Mouse (Mus musculus): Measurements from ENCODE around the gene Ripor2.

Gene Ripor2

DNA sequence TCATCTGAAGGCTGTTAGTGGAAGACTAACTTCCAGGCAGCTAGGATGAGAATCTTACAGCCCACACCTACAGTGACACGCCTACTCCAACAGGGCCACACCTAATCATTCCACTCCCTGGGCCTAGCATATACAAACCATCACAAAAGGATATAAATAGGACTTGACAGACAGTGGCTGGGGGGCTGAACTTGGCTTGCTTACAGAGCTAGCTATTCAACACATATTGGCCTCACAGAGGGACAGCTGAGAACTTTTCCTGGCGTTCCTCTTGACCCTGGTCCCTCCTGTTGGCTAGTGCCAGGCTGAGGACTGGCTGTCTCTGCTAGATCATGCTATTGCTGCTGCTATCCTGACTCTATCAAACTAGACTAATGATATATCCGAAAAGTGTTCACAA lies 165.8 kb downstream of the Ripor2 start:
- Histone ChIP-seq H3K27me3 (ENCODE audit: insufficient read depth, low read length) (no peaks in the 10 kb centered on the region), H3K4me1 (replicated peaks; ENCODE audit: low read depth, low read length) (peaks cover 34% of the 10 kb centered on the region), H3K9me3 (ENCODE audit: low read length) (no peaks in the 10 kb centered on the region), H3K36me3 (ENCODE audit: insufficient read depth, low read length) (peaks cover 90% of the 10 kb centered on the region), H3K4me3 (replicated peaks; ENCODE audit: low read length) (no peak overlapping the region)
- TF ChIP-seq CTCF (conservative IDR thresholded peaks at IDR 0.05; ENCODE audit: low read length) (no peak), POU5F1 (IDR thresholded peaks at IDR 0.05; ENCODE audit: borderline replicate concordance, low read length) (no peak), NANOG (IDR thresholded peaks at IDR 0.05; ENCODE audit: borderline replicate concordance, low read length) (no peak)

DNA sequence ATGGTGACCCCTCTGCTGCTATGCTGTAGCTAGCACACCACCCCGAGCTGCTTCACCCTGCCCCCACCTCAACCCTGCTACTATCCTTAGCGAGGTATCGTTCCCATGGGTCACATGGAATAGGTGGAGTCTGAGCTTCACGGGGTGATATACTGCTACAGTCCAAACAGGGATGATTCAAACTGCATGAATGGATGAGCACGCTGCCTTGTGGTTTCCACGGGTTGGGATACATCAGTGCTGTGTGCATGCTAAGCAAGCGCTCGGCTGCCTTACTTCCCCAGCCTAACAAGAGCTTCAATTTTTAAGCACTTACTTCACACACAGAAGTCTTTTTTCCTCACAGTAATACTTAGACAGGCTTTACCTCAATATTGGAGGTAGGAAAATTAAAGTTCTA lies 168.8 kb downstream of the Ripor2 start:
- Histone ChIP-seq H3K9me3 (ENCODE audit: low read length) (no peaks in the 10 kb centered on the region), H3K4me1 (replicated peaks; ENCODE audit: low read depth, low read length) (peaks cover 47% of the 10 kb centered on the region), H3K4me3 (replicated peaks; ENCODE audit: low read length) (no peak overlapping the region), H3K27me3 (ENCODE audit: insufficient read depth, low read length) (no peaks in the 10 kb centered on the region), H3K36me3 (ENCODE audit: insufficient read depth, low read length) (peaks cover 95% of the 10 kb centered on the region)
- TF ChIP-seq POU5F1 (IDR thresholded peaks at IDR 0.05; ENCODE audit: borderline replicate concordance, low read length) (no peak), CTCF (conservative IDR thresholded peaks at IDR 0.05; ENCODE audit: low read length) (no peak), NANOG (IDR thresholded peaks at IDR 0.05; ENCODE audit: borderline replicate concordance, low read length) (no peak)

DNA sequence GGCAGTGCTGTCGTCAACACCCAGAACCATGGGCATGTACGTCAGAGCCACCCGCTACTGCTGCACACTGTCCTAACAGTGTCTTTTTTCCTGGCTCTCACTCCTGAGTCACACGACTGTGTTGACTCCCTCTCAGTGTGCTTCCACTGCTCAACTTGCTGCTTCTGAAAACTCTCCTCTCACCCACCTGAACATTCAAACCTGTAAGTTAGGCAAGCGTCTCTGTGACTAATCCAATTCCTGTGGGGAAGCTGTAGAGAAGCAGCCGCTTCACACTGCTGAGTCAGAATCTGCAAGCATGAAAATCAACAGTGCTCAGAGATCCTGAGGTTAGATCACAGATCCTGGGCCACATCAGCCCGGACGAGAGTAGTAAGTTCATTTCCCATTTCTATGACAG lies 169.4 kb downstream of the Ripor2 start:
- no peaks in the 10 kb centered on the region for H3K27me3 ChIP-seq (ENCODE audit: insufficient read depth, low read length)
- peaks cover 47% of the 10 kb centered on the region for H3K4me1 ChIP-seq (replicated peaks; ENCODE audit: low read depth, low read length)
- H3K36me3 ChIP-seq (ENCODE audit: insufficient read depth, low read length) = peaks cover 96% of the 10 kb centered on the region
- TF ChIP-seq NANOG (IDR thresholded peaks at IDR 0.05; ENCODE audit: borderline replicate concordance, low read length) = no peak
- no peak for TF ChIP-seq POU5F1 (IDR thresholded peaks at IDR 0.05; ENCODE audit: borderline replicate concordance, low read length)
- TF ChIP-seq CTCF (conservative IDR thresholded peaks at IDR 0.05; ENCODE audit: low read length) = no peak
- H3K4me3 ChIP-seq (replicated peaks; ENCODE audit: low read length) = no peak overlapping the region
- H3K9me3 ChIP-seq (ENCODE audit: low read length) = no peaks in the 10 kb centered on the region

DNA sequence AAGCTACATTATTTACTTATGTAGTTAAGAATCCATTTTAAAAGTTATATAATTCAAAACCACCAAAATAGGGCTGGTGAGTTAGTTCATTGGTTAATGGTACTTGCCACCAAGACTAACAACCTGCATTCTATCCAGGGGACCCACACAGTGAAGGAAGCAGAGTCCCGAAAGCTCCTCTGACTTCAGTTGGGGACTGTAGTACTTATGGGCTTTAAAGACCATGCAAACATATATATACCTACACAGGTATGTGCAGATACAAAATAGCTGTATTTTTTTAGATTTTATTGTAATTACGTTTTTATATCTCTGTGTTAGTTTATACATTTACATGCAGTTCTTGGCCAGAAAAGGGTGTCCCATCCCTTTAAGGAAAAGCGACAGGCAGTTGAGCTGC lies 174.8 kb downstream of the Ripor2 start:
- TF ChIP-seq NANOG (IDR thresholded peaks at IDR 0.05; ENCODE audit: borderline replicate concordance, low read length) = no peak
- peaks cover 86% of the 10 kb centered on the region for H3K36me3 ChIP-seq (ENCODE audit: insufficient read depth, low read length)

DNA sequence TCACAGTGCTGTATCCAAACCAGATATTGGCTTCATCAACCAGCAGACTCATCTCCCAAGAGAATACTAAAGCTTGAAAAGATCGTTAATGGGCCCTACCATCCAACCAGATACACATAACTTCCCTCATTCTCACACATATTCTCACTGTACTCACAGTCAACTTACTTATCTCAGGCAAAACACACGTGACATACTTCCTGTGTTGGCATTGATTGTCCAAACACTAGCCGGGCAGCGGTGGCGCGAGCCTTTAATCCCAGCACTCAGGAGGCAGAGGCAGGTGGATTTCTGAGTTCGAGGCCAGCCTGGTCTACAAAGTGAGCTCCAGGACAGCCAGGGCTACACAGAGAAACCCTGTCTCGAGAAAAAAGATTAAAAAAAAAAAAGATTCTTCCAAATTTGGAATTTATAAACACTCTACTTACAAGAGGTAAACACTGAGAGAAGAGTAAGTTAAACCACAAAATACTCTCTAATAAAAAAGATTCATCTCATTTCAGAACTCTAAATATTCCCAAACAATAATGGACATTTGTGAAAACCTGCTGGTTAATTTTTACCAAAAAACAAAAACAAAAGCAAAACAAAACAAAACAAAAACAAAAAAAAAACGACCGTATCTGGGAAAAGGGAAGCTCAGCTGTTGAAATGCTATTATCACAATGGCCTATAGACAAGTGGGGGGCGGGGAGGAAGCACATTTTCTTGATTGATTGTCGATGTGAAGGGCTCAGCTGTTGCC lies 176.0 kb downstream of the Ripor2 start:
- no peak for TF ChIP-seq CTCF (conservative IDR thresholded peaks at IDR 0.05; ENCODE audit: low read length)
- TF ChIP-seq POU5F1 (IDR thresholded peaks at IDR 0.05; ENCODE audit: borderline replicate concordance, low read length) = no peak
- TF ChIP-seq NANOG (IDR thresholded peaks at IDR 0.05; ENCODE audit: borderline replicate concordance, low read length) = no peak
- Histone ChIP-seq H3K9me3 (ENCODE audit: low read length) (no peaks in the 10 kb centered on the region), H3K4me1 (replicated peaks; ENCODE audit: low read depth, low read length) (peaks cover 52% of the 10 kb centered on the region), H3K27me3 (ENCODE audit: insufficient read depth, low read length) (no peaks in the 10 kb centered on the region), H3K4me3 (replicated peaks; ENCODE audit: low read length) (no peak overlapping the region), H3K36me3 (ENCODE audit: insufficient read depth, low read length) (peaks cover 74% of the 10 kb centered on the region)

More for the DNA sequence above, 174.8 kb downstream of the Ripor2 start:
- H3K27me3 ChIP-seq (ENCODE audit: insufficient read depth, low read length) = no peaks in the 10 kb centered on the region
- H3K4me3 ChIP-seq (replicated peaks; ENCODE audit: low read length) = no peak overlapping the region
- no peaks in the 10 kb centered on the region for H3K9me3 ChIP-seq (ENCODE audit: low read length)
- peaks cover 42% of the 10 kb centered on the region for H3K4me1 ChIP-seq (replicated peaks; ENCODE audit: low read depth, low read length)

DNA sequence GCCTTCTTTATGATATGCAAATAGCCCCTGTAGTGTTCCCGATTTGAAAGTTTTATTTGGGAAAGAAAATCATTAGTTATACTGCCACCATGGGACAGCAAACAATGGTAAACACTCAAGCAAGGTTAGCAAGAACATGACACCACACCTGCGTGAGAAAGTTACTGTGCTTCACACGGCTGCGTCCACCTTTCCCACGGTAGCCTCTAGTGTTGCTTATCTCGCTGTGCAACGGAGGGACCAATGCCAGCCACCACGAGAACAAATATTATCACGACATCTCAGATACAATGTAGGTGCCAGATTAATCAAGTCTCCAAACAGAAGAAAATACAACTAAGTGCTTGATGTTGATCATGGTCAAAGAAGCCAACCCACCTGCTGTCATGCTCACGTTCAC lies 177.5 kb downstream of the Ripor2 start:
- Histone ChIP-seq H3K9me3 (ENCODE audit: low read length) (no peaks in the 10 kb centered on the region), H3K36me3 (ENCODE audit: insufficient read depth, low read length) (peaks cover 61% of the 10 kb centered on the region), H3K27me3 (ENCODE audit: insufficient read depth, low read length) (no peaks in the 10 kb centered on the region), H3K4me1 (replicated peaks; ENCODE audit: low read depth, low read length) (peaks cover 50% of the 10 kb centered on the region), H3K4me3 (replicated peaks; ENCODE audit: low read length) (no peak overlapping the region)
- no peak for TF ChIP-seq NANOG (IDR thresholded peaks at IDR 0.05; ENCODE audit: borderline replicate concordance, low read length)
- TF ChIP-seq POU5F1 (IDR thresholded peaks at IDR 0.05; ENCODE audit: borderline replicate concordance, low read length) = no peak

DNA sequence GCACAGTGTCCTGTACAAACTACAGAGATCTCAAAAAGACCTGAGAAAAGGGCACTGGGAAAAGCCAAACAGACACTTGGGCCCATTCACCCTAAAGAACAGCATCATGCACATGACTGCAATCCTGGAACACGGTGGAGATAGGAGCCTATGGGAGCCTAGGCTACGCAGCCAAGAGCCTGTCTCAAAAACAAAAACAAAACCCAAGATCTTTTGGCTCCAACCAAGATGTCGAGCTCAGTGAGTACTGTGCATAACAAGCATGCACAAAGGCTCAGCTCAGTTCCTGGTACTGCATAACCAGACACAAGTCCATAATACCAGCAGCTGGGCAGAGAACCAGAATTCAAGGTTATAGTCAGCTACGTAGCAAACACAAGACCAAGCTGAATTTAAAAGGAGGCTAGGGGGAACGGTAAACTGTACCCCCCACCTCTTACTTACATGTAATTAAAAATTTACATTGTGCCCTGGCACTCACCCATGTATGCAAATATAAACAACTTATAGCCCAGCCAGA lies 178.4 kb downstream of the Ripor2 start:
- Histone ChIP-seq H3K4me3 (replicated peaks; ENCODE audit: low read length) (peak overlapping the region; percentile 98), H3K4me1 (replicated peaks; ENCODE audit: low read depth, low read length) (peaks cover 44% of the 10 kb centered on the region), H3K36me3 (ENCODE audit: insufficient read depth, low read length) (peaks cover 51% of the 10 kb centered on the region), H3K9me3 (ENCODE audit: low read length) (no peaks in the 10 kb centered on the region), H3K27me3 (ENCODE audit: insufficient read depth, low read length) (no peaks in the 10 kb centered on the region)
- TF ChIP-seq POU5F1 (IDR thresholded peaks at IDR 0.05; ENCODE audit: borderline replicate concordance, low read length) (no peak), CTCF (conservative IDR thresholded peaks at IDR 0.05; ENCODE audit: low read length) (no peak), NANOG (IDR thresholded peaks at IDR 0.05; ENCODE audit: borderline replicate concordance, low read length) (no peak)

DNA sequence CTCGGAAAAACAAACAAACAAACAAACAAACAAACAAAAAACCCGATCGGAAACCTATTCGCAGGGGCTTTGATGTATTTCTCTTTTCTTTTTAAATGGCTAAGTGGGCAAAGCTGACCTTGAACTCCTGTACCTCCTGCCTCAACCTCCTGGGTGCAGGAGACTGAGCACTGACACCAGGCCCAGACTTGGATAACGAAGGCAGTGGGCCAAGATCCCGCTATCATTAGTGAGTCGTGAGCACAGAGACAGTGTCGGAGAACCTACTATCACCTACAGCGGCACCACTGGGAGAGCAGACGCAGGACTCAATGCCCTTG lies 179.1 kb downstream of the Ripor2 start:
- Histone ChIP-seq H3K4me3 (replicated peaks; ENCODE audit: low read length) (peak overlapping the region; percentile 98), H3K4me1 (replicated peaks; ENCODE audit: low read depth, low read length) (peaks cover 44% of the 10 kb centered on the region), H3K9me3 (ENCODE audit: low read length) (no peaks in the 10 kb centered on the region), H3K27me3 (ENCODE audit: insufficient read depth, low read length) (no peaks in the 10 kb centered on the region), H3K36me3 (ENCODE audit: insufficient read depth, low read length) (peaks cover 45% of the 10 kb centered on the region)
- TF ChIP-seq NANOG (IDR thresholded peaks at IDR 0.05; ENCODE audit: borderline replicate concordance, low read length) (no peak), POU5F1 (IDR thresholded peaks at IDR 0.05; ENCODE audit: borderline replicate concordance, low read length) (no peak), CTCF (conservative IDR thresholded peaks at IDR 0.05; ENCODE audit: low read length) (no peak)
